In the genomic region with DNA sequence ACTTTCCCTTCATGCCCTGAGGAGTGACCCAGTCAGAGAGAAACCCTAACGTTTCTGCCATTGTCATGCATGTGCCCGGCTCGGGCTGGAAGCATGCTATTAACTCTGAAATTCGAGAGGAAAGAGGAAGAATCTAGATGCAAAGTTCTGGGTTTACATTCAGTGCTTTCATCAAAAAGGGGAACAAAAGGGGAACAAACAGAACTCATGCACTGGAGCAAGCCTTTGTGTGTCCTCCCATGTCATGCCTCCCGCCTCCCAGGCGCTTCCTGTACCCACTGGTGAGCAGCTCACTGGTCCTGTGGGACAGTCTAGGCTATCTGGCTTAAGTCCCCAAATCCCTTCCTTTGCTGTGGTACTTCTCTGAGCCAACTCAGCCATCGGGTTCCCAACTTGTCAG, we compare ENCODE assay signal across 18 mouse cellular contexts.
A peak's percentile ranks its signal among the peaks of the same experiment; 100 is the strongest.
DNase-seq lines count a peak whose midpoint lies in the region; ATAC-seq lines count a peak whose summit lies in the region.
"Had no signal": no experiment of that assay in that cellular context is flagged by ENCODE, and none has a peak within 500 bp of the region (broad histone marks: within the 10 kb centered on the region; RNA-seq: fewer than 3 reads in every experiment).

No protein-coding gene starts in this region.

- no peak overlapping the region for H3K4me2 ChIP-seq in embryonic facial prominence, embryonic 13.5 days
- no peak overlapping the region for H3K4me2 ChIP-seq in neural tube, embryonic 13.5 days
- H3K4me2 ChIP-seq in forebrain, embryonic 12.5 days = no peak overlapping the region
- H3K4me2 ChIP-seq in midbrain, embryonic 14.5 days (ENCODE audit: low read length) = no peak overlapping the region
- H3K4me2 ChIP-seq: embryonic facial prominence, embryonic 15.5 days; forebrain, embryonic 13.5 days; hindbrain, embryonic 13.5 days; intestine, embryonic 15.5 days; limb, embryonic 15.5 days; neural tube, embryonic 12.5 days had no signal

- H3K27me3 ChIP-seq in embryonic facial prominence, embryonic 13.5 days = no peaks in the 10 kb centered on the region
- H3K27me3 ChIP-seq in embryonic facial prominence, embryonic 10.5 days (replicated peaks; ENCODE audit: low read depth, poor library complexity, severe bottlenecking) = no peaks in the 10 kb centered on the region
- H3K27me3 ChIP-seq in neural tube, embryonic 13.5 days = no peaks in the 10 kb centered on the region
- no peaks in the 10 kb centered on the region for H3K27me3 ChIP-seq in forebrain, embryonic 12.5 days
- H3K27me3 ChIP-seq in midbrain, embryonic 14.5 days (ENCODE audit: control insufficient read depth, insufficient read depth, low read length) = no peaks in the 10 kb centered on the region
- H3K27me3 ChIP-seq: embryonic facial prominence, embryonic 15.5 days; forebrain, embryonic 13.5 days; hindbrain, embryonic 13.5 days; intestine, embryonic 15.5 days; limb, embryonic 15.5 days; megakaryocyte, embryonic 14.5 days; neural tube, embryonic 12.5 days had no signal

- H3K9me3 ChIP-seq in embryonic facial prominence, embryonic 13.5 days = no peaks in the 10 kb centered on the region
- H3K9me3 ChIP-seq in embryonic facial prominence, embryonic 10.5 days = no peaks in the 10 kb centered on the region
- H3K9me3 ChIP-seq in neural tube, embryonic 13.5 days = peaks cover 3% of the 10 kb centered on the region; the same call in 1 of the 2 replicates
- no peaks in the 10 kb centered on the region for H3K9me3 ChIP-seq in forebrain, embryonic 12.5 days
- no peaks in the 10 kb centered on the region for H3K9me3 ChIP-seq in midbrain, embryonic 14.5 days (ENCODE audit: control insufficient read depth, low read length)
- H3K9me3 ChIP-seq: embryonic facial prominence, embryonic 15.5 days; forebrain, embryonic 13.5 days; hindbrain, embryonic 13.5 days; intestine, embryonic 15.5 days; limb, embryonic 15.5 days; megakaryocyte, embryonic 14.5 days; neural tube, embryonic 12.5 days had no signal

- no peak for DNase-seq in embryonic facial prominence, embryonic 10.5 days (ENCODE audit: low spot score)
- no peak for DNase-seq in neural tube, embryonic 10.5 days (ENCODE audit: extremely low spot score, low spot score)
- DNase-seq in midbrain, embryonic 14.5 days = no peak
- DNase-seq: cerebellum, adult 18-20 months; kidney, postnatal 4 days; right cerebral cortex, postnatal 25 days had no signal

- peaks cover 4% of the 10 kb centered on the region; the same call in 1 of the 2 replicates for H3K36me3 ChIP-seq in embryonic facial prominence, embryonic 13.5 days
- H3K36me3 ChIP-seq in embryonic facial prominence, embryonic 10.5 days (replicated peaks) = peaks cover 2% of the 10 kb centered on the region; the same call in 1 of the 2 replicates
- no peaks in the 10 kb centered on the region for H3K36me3 ChIP-seq in neural tube, embryonic 13.5 days
- no peaks in the 10 kb centered on the region for H3K36me3 ChIP-seq in forebrain, embryonic 12.5 days (replicated peaks)
- no peaks in the 10 kb centered on the region for H3K36me3 ChIP-seq in midbrain, embryonic 14.5 days (ENCODE audit: control insufficient read depth, insufficient read depth, low read length)
- H3K36me3 ChIP-seq: embryonic facial prominence, embryonic 15.5 days; intestine, embryonic 15.5 days; neural tube, embryonic 12.5 days had no signal

- no peak for ATAC-seq in embryonic facial prominence, embryonic 13.5 days (ENCODE audit: insufficient number of reproducible peaks, insufficient read depth, low FRiP score, low TSS enrichment, low read depth)
- ATAC-seq in neural tube, embryonic 13.5 days (ENCODE audit: low read depth) = no peak
- peak; percentile 70 for ATAC-seq in monocyte, adult 5-6 weeks (replicated peaks; ENCODE audit: insufficient number of reproducible peaks, low FRiP score, low TSS enrichment, poor library complexity, severe bottlenecking)
- no peak for ATAC-seq in forebrain, embryonic 12.5 days (ENCODE audit: low FRiP score)
- no peak for ATAC-seq in midbrain, embryonic 14.5 days (ENCODE audit: low FRiP score, low TSS enrichment)
- ATAC-seq: forebrain, embryonic 13.5 days; intestine, embryonic 15.5 days had no signal

- H3K27ac ChIP-seq in embryonic facial prominence, embryonic 13.5 days = 0 out of 2 replicates have a peak overlapping the region, but pooled peaks have one; percentile 33
- no peak overlapping the region for H3K27ac ChIP-seq in embryonic facial prominence, embryonic 10.5 days (replicated peaks)
- H3K27ac ChIP-seq in neural tube, embryonic 13.5 days (replicated peaks) = 0 out of 2 replicates have a peak overlapping the region, but pooled peaks have one; percentile 19
- 0 out of 2 replicates have a peak overlapping the region, but pooled peaks have one; percentile 23 for H3K27ac ChIP-seq in brown adipose tissue, adult 24 weeks (replicated peaks; ENCODE audit: low read depth, low read length)
- no peak overlapping the region for H3K27ac ChIP-seq in forebrain, embryonic 12.5 days
- H3K27ac ChIP-seq in midbrain, embryonic 14.5 days (replicated peaks; ENCODE audit: low read depth, low read length) = no peak overlapping the region
- H3K27ac ChIP-seq: embryonic facial prominence, embryonic 15.5 days; forebrain, embryonic 13.5 days; intestine, embryonic 15.5 days; limb, embryonic 15.5 days; neural tube, embryonic 12.5 days had no signal

- H3K9ac ChIP-seq in embryonic facial prominence, embryonic 13.5 days = no peak overlapping the region
- H3K9ac ChIP-seq in neural tube, embryonic 13.5 days = no peak overlapping the region
- no peak overlapping the region for H3K9ac ChIP-seq in forebrain, embryonic 12.5 days
- no peak overlapping the region for H3K9ac ChIP-seq in midbrain, embryonic 14.5 days (replicated peaks; ENCODE audit: low read length)
- H3K9ac ChIP-seq: embryonic facial prominence, embryonic 15.5 days; forebrain, embryonic 13.5 days; hindbrain, embryonic 13.5 days; intestine, embryonic 15.5 days; limb, embryonic 15.5 days; neural tube, embryonic 12.5 days had no signal

- H3K4me3 ChIP-seq in embryonic facial prominence, embryonic 13.5 days = no peak overlapping the region
- no peak overlapping the region for H3K4me3 ChIP-seq in embryonic facial prominence, embryonic 10.5 days
- no peak overlapping the region for H3K4me3 ChIP-seq in neural tube, embryonic 13.5 days
- H3K4me3 ChIP-seq in brown adipose tissue, adult 24 weeks (ENCODE audit: insufficient read depth, low read depth, low read length) = no peak overlapping the region
- H3K4me3 ChIP-seq in forebrain, embryonic 12.5 days (replicated peaks) = no peak overlapping the region
- H3K4me3 ChIP-seq in midbrain, embryonic 14.5 days (replicated peaks; ENCODE audit: low read depth, low read length) = no peak overlapping the region
- H3K4me3 ChIP-seq: embryonic facial prominence, embryonic 15.5 days; forebrain, embryonic 13.5 days; hindbrain, embryonic 13.5 days; intestine, embryonic 15.5 days; limb, embryonic 15.5 days; megakaryocyte, embryonic 14.5 days; neural tube, embryonic 12.5 days had no signal

- H3K4me1 ChIP-seq in embryonic facial prominence, embryonic 13.5 days = peaks cover 36% of the 10 kb centered on the region
- peaks cover 12% of the 10 kb centered on the region for H3K4me1 ChIP-seq in embryonic facial prominence, embryonic 10.5 days
- peaks cover 60% of the 10 kb centered on the region for H3K4me1 ChIP-seq in neural tube, embryonic 13.5 days (replicated peaks)
- peaks cover 33% of the 10 kb centered on the region for H3K4me1 ChIP-seq in brown adipose tissue, adult 24 weeks (ENCODE audit: control insufficient read depth, insufficient read depth, insufficient read length, low read length)
- peaks cover 43% of the 10 kb centered on the region for H3K4me1 ChIP-seq in forebrain, embryonic 12.5 days
- H3K4me1 ChIP-seq in midbrain, embryonic 14.5 days (ENCODE audit: control insufficient read depth, insufficient read depth, low read length) = peaks cover 17% of the 10 kb centered on the region

- 65% methylated on average over 7 of the region's 7 CpGs for WGBS in embryonic facial prominence, embryonic 13.5 days
- 75% methylated on average over 7 of the region's 7 CpGs for WGBS in embryonic facial prominence, embryonic 10.5 days
- 70% methylated on average over 7 of the region's 7 CpGs for WGBS in neural tube, embryonic 13.5 days
- WGBS in forebrain, embryonic 12.5 days = 75% methylated on average over 7 of the region's 7 CpGs
- WGBS in midbrain, embryonic 14.5 days = 70% methylated on average over 7 of the region's 7 CpGs

Comparison
In these comparisons a context has a peak if more than half of its experiments do, and no peak if none do; other contexts are left out.
1. H3K27ac ChIP-seq: peak in embryonic facial prominence, embryonic 13.5 days (single experiment), neural tube, embryonic 13.5 days (single experiment) and brown adipose tissue, adult 24 weeks (single experiment); none in embryonic facial prominence, embryonic 10.5 days (single experiment), forebrain, embryonic 12.5 days (single experiment) and midbrain, embryonic 14.5 days (single experiment).